Mouse (Mus musculus) CH12.LX (cell line): Measurements from ENCODE around the gene Adcy7. TPM values are rescaled to one million over a fixed set of nuclear protein-coding genes. Genes with fewer than 3 reads are reported as not detected.
A peak's percentile ranks its signal among the peaks of the same experiment; 100 is the strongest.

ENCODE experiments used
- DNase-seq: peaks from one replicate; pipeline ENCODE4 v3.0.0-alpha.2; 2013; ENCODE audit errors: extremely low read depth
- H3K27ac ChIP-seq: 2 replicates; pipeline ENCODE4 v1.5.1; 2012; ENCODE audit warnings: low read depth, mild to moderate bottlenecking, control low read depth, moderate library complexity; ENCODE audit not compliant: insufficient read depth
- H3K27me3 ChIP-seq: replicated peaks from 2 replicates; pipeline ENCODE3; 2012; ENCODE audit warnings: inconsistent platforms
- H3K36me3 ChIP-seq, 2 experiments: replicated peaks in 1 of 2; 2 replicates each; pipeline versions ENCODE3 to v1.6.1; 2012; ENCODE audit warnings: inconsistent platforms in 1 of 2, low read length in 1 of 2, mild to moderate bottlenecking in 1 of 2, mixed read lengths in 1 of 2, moderate library complexity in 1 of 2; ENCODE audit not compliant: control insufficient read depth in 1 of 2, insufficient read depth in 1 of 2
- H3K4me1 ChIP-seq, 2 experiments: 2 replicates each; pipeline ENCODE4 v1.6.1; 2012; ENCODE audit warnings: inconsistent platforms in 1 of 2, moderate library complexity in 1 of 2; ENCODE audit not compliant: insufficient read depth in 2 of 2, control insufficient read depth in 1 of 2
- H3K4me2 ChIP-seq: 2 replicates; pipeline ENCODE4 v1.6.1; 2012; ENCODE audit warnings: low read depth, mild to moderate bottlenecking, control low read depth; ENCODE audit not compliant: poor library complexity, insufficient read depth, severe bottlenecking
- H3K4me3 ChIP-seq, 3 experiments: fragments of 150-350 bp in 1 of 3; sonication (generic) in 1 of 3; replicated peaks in 1 of 3; 2 replicates each; pipeline versions ENCODE3 to v1.5.1; 2011 to 2012; ENCODE audit warnings: low read depth in 2 of 3, low read length in 2 of 3, mild to moderate bottlenecking in 2 of 3, moderate library complexity in 2 of 3, control low read depth in 1 of 3, improper control_type of control experiment in 1 of 3, inconsistent platforms in 1 of 3, mixed read lengths in 1 of 3; ENCODE audit not compliant: poor library complexity in 1 of 3
- H3K79me2 ChIP-seq: replicated peaks from 2 replicates; pipeline ENCODE4 v1.6.1; 2012; ENCODE audit warnings: mild to moderate bottlenecking, moderate library complexity; ENCODE audit not compliant: control insufficient read depth, poor library complexity, insufficient read depth, severe bottlenecking; ENCODE audit errors: extremely low read depth
- H3K9ac ChIP-seq: 2 replicates; pipeline ENCODE4 v1.6.1; 2012; ENCODE audit warnings: low read depth, mild to moderate bottlenecking, control low read depth, moderate library complexity; ENCODE audit not compliant: insufficient read depth
- H3K9me3 ChIP-seq: replicated peaks from 2 replicates; pipeline ENCODE3; 2012; ENCODE audit warnings: low read length, inconsistent platforms, mixed read lengths
- BHLHE40 ChIP-seq: IDR thresholded peaks from 2 replicates; pipeline ENCODE4 v1.6.1; 2011; ENCODE audit warnings: mild to moderate bottlenecking, low read depth, low read length, improper control_type of control experiment
- CHD2 ChIP-seq: IDR thresholded peaks from 2 replicates; pipeline ENCODE4 v1.6.1; 2011; ENCODE audit warnings: low read length, improper control_type of control experiment
- CTCF ChIP-seq, 2 experiments: IDR thresholded peaks in 1 of 2; conservative IDR thresholded peaks in 1 of 2; 2 replicates each; pipeline ENCODE4 v1.5.1; 2011 to 2012; ENCODE audit warnings: low read depth in 2 of 2, low read length in 2 of 2, improper control_type of control experiment in 1 of 2, inconsistent platforms in 1 of 2, mild to moderate bottlenecking in 1 of 2, moderate library complexity in 1 of 2
- EP300 ChIP-seq: IDR thresholded peaks from 2 replicates; pipeline ENCODE4 v1.6.1; 2011; ENCODE audit warnings: low read length, improper control_type of control experiment
- ETS1 ChIP-seq: conservative IDR thresholded peaks from 2 replicates; pipeline ENCODE4 v1.6.1; 2012; ENCODE audit warnings: low read depth, mild to moderate bottlenecking, inconsistent platforms, low read length, improper control_type of control experiment, moderate library complexity
- JUN ChIP-seq: IDR thresholded peaks from 2 replicates; pipeline ENCODE4 v1.6.1; 2011; ENCODE audit warnings: low read depth, mild to moderate bottlenecking, low read length, improper control_type of control experiment, moderate library complexity; ENCODE audit not compliant: insufficient read depth
- MAZ ChIP-seq: IDR thresholded peaks from 2 replicates; pipeline ENCODE4 v1.6.1; 2012; ENCODE audit warnings: low read depth, mild to moderate bottlenecking, inconsistent platforms, low read length, improper control_type of control experiment, moderate library complexity
- MXI1 ChIP-seq: IDR thresholded peaks from 2 replicates; pipeline ENCODE4 v1.6.1; 2011; ENCODE audit warnings: mild to moderate bottlenecking, low read depth, low read length, improper control_type of control experiment
- MYC ChIP-seq: IDR thresholded peaks from 2 replicates; pipeline ENCODE4 v1.6.1; 2011; ENCODE audit warnings: low read depth, mild to moderate bottlenecking, improper control_type of control experiment, low read length
- NELFE ChIP-seq: IDR thresholded peaks from 2 replicates; pipeline ENCODE4 v1.6.1; 2011; ENCODE audit warnings: low read depth, low read length, improper control_type of control experiment
- PAX5 ChIP-seq: IDR thresholded peaks from 2 replicates; pipeline ENCODE4 v1.6.1; 2012; ENCODE audit warnings: low read length, inconsistent platforms, mixed read lengths
- POLR2A ChIP-seq: IDR thresholded peaks from 2 replicates; pipeline ENCODE4 v1.6.1; 2011; ENCODE audit warnings: low read depth, mild to moderate bottlenecking, improper control_type of control experiment, low read length
- POLR2AphosphoS2 ChIP-seq: IDR thresholded peaks from 2 replicates; pipeline ENCODE4 v1.6.1; 2011; ENCODE audit warnings: low read depth, low read length, improper control_type of control experiment
- RAD21 ChIP-seq: IDR thresholded peaks from 2 replicates; pipeline ENCODE4 v1.6.1; 2011; ENCODE audit warnings: low read depth, mild to moderate bottlenecking, low read length, improper control_type of control experiment, moderate library complexity
- SMC3 ChIP-seq: IDR thresholded peaks from 2 replicates; pipeline ENCODE4 v1.6.1; 2011; ENCODE audit warnings: low read depth, low read length, improper control_type of control experiment
- TBP ChIP-seq: conservative IDR thresholded peaks from 2 replicates; pipeline ENCODE4 v1.6.1; 2011; ENCODE audit warnings: low read depth, low read length, improper control_type of control experiment
- ZC3H11A ChIP-seq: IDR thresholded peaks from 2 replicates; pipeline ENCODE4 v1.6.1; 2012; ENCODE audit warnings: low read depth, mild to moderate bottlenecking, inconsistent platforms, low read length, improper control_type of control experiment
- ZNF384 ChIP-seq: IDR thresholded peaks from 2 replicates; pipeline ENCODE4 v1.6.1; 2012; ENCODE audit warnings: low read depth, low read length, improper control_type of control experiment, inconsistent platforms
- dilution Hi-C: fragments of 300-500 bp; cut with MboI; formaldehyde crosslinking; loops from 2 replicates; pipeline ENCODE4 v1.14.3; 2020; ENCODE audit warnings: low sequenced_read_pairs; ENCODE audit not compliant: extremely low pct_unique_long_range_greater_than_20kb, extremely low pct_ligation_motif_present
- in situ Hi-C: fragments of 300-500 bp; cut with MboI; formaldehyde crosslinking; loops from 3 replicates; pipeline ENCODE4 v1.14.3; 2019; ENCODE audit warnings: low sequenced_read_pairs, low pct_ligation_motif_present, low pct_unique_long_range_greater_than_20kb, mixed read lengths
- polyA plus RNA-seq: library from polyadenylated mRNA; unstranded; fragments of >175 nt; gene quantifications from 2 replicates; pipeline ENCODE4 v1.2.1, GENCODE M21; 2012; ENCODE audit warnings: low read depth; ENCODE audit not compliant: insufficient read length
- total RNA-seq, 2 experiments: library from RNA; depleted of rRNA; stranded (reverse); fragments of 300-350 nt in 1 of 2; fragments of >200 nt in 1 of 2; gene quantifications; 2 replicates each; pipeline ENCODE4 v1.2.3; 2012 to 2014

The Adcy7 gene
- total and polyA plus RNA-seq, 3 experiments = 25.7 to 28.5 (median 27.0) TPM

DNA sequence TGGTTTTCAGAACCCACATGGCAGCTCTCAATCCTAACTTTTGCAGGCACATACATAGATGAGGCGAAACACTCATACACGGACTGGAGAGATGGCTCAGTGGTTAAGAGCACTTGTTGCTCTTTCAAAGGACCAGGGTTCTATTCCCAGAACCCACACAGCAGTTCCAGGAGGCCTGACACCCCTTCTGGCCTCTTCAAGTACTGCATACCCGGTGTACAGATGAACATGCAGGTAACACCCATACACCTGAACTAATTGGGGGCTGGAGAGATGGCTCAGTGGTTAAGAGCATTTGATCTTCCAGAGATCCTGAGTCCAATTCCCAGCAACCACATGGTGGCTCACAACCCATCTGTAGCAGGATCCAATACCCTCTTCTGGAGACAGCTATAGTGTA lies 2.1 kb upstream of the Adcy7 start:
- Histone ChIP-seq H3K4me1 (peaks cover 11 to 41% of the 10 kb centered on the region in 2 experiments; a peak in 3 of 4 replicates), H3K36me3 (no peaks in the 10 kb centered on the region), H3K9ac (no peak overlapping the region), H3K9me3 (no peaks in the 10 kb centered on the region), H3K27me3 (no peaks in the 10 kb centered on the region), H3K79me2 (no peaks in the 10 kb centered on the region), H3K27ac (no peak overlapping the region), H3K4me3 (no peak overlapping the region), H3K4me2 (no peak overlapping the region)
- in situ Hi-C loops (loop anchor here (5.0 to 25.0 kb wide), 3 partner anchors 42 to 342 kb away; no protein-coding TSS in a partner anchor), dilution Hi-C loops (no loop called here)
- TF ChIP-seq MAZ = no peak
- TF ChIP-seq CTCF (conservative IDR thresholded peaks at IDR 0.05 in 1 of 2, IDR thresholded peaks at IDR 0.05 in 1 of 2; ENCODE audit: low read depth in 2 of 2, low read length in 2 of 2) = 0 out of 4 replicates have a peak, but pooled peaks have one; percentile 15 to 17
- DNase-seq = no peak

DNA sequence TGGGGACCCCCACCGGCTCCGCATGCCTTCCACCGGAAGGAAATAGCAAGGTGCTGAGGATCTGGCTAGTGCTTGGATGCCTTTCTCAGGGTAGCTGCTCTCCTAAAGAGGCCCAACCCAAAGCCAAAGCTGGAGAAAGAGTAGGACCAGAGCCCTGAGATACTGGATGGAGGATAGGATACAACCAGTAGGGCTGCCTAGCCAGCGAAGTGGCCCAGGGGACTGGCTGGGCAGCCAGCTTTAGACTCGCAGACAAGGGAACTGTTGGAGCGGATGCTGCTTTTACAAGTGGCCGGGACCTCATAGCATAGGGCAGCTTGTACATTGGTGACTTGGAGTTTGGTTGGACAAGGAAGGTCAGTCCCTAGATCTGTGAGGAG lies 838 bp downstream of the Adcy7 start:
- no peak overlapping the region for H3K27ac ChIP-seq
- no peak overlapping the region for H3K4me3 ChIP-seq
- H3K4me2 ChIP-seq = no peak overlapping the region
- no peaks in the 10 kb centered on the region for H3K9me3 ChIP-seq
- H3K36me3 ChIP-seq = no peaks in the 10 kb centered on the region
- TF ChIP-seq ZC3H11A = no peak
- TF ChIP-seq JUN = no peak
- no peak for TF ChIP-seq ETS1
- TF ChIP-seq CTCF (conservative IDR thresholded peaks at IDR 0.05 in 1 of 2, IDR thresholded peaks at IDR 0.05 in 1 of 2; ENCODE audit: low read depth in 2 of 2, low read length in 2 of 2) = no peak
- no peak for TF ChIP-seq POLR2A
- TF ChIP-seq BHLHE40 = no peak
- no peak for TF ChIP-seq CHD2
- no peak for TF ChIP-seq PAX5
- TF ChIP-seq MXI1 = no peak
- TF ChIP-seq NELFE = no peak
- TF ChIP-seq EP300 = no peak
- no peak for TF ChIP-seq POLR2AphosphoS2
- TF ChIP-seq ZNF384 = no peak
- no peak for TF ChIP-seq RAD21
- TF ChIP-seq SMC3 = no peak
- TF ChIP-seq MYC = no peak
- no peak for TF ChIP-seq MAZ
- no peak for TF ChIP-seq TBP
- TF ChIP-seq, all 38 proteins: peak for 0
- in situ Hi-C loops (loop anchor here (5.0 to 25.0 kb wide), 3 partner anchors 39 to 339 kb away; no protein-coding TSS in a partner anchor), dilution Hi-C loops (no loop called here)
- Histone ChIP-seq H3K27me3 (peaks cover 2% of the 10 kb centered on the region), H3K4me1 (peaks cover 11 to 21% of the 10 kb centered on the region in 2 experiments; a peak in 3 of 4 replicates), H3K79me2 (no peaks in the 10 kb centered on the region), H3K9ac (no peak overlapping the region)
- no peak for DNase-seq
